Mouse (Mus musculus) megakaryocyte progenitor cell, adult 5-6 weeks (primary cell): ENCODE results near the gene Cnpy2. TPM values are rescaled to one million over a fixed set of nuclear protein-coding genes. Genes with fewer than 3 reads are reported as not detected.

Experiments used
- ATAC-seq: replicated peaks from 2 replicates; pipeline ENCODE4 v1.8.0; 2016; ENCODE audit warnings: mild to moderate bottlenecking, moderate TSS enrichment, inconsistent platforms; ENCODE audit not compliant: poor library complexity
- total RNA-seq, 2 experiments: library from RNA; stranded (forward) in 1 of 2; stranded (reverse) in 1 of 2; fragments of 157-497, 149-512 nt in 1 of 2; fragments of 200-1000 nt in 1 of 2; gene quantifications; 2 replicates each; pipeline versions ENCODE4 v1.2.3 to v1.2.4; 2015 to 2017

Cnpy2 gene
- total RNA-seq, 2 experiments from 2014 or later: 132 to 152 TPM

- peak; percentile 57 for ATAC-seq
These were observed 40.3 kb downstream of the Cnpy2 start for GRCm38 (mm10) chr10:128362568-128362967.

DNA sequence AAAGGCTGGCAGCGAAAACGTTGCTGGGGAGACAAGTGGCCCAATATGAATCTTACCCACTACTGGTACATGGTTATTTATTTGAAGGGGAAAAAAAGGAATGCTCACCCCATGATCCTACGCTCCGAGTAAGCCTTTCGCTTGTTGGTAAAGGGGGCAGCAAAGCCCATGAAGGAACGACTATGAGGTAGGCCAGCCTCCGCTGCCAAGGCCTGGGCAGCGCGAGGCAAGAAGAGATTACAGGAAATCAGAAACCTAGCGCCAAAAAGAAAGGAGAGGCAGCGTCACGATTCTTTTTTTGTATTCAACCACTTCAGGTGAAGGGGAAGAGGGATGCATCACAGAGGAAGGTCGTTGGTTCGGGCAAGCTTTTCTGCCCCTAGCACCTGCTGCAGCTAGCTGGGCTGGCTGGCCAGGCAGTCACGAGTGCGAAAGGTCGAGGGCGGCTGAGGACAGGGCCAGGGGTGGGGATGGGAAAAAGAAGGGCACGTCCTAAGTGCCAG is 45.7 kb downstream of the Cnpy2 start:
- ATAC-seq: no peak

GRCm38 (mm10) chr10:128368402-128369217 is 46.4 kb downstream of the Cnpy2 start, which contains the start of gene Coq10a:
TSS of gene Coq10a (minus strand) at chr10:128368997.
- ATAC-seq: peak; percentile 76

- no peak for ATAC-seq
These were observed 46.9 kb downstream of the Cnpy2 start for GRCm38 (mm10) chr10:128369218-128369543.

- no peak for ATAC-seq
These were observed 47.3 kb downstream of the Cnpy2 start for GRCm38 (mm10) chr10:128369599-128369998.

DNA sequence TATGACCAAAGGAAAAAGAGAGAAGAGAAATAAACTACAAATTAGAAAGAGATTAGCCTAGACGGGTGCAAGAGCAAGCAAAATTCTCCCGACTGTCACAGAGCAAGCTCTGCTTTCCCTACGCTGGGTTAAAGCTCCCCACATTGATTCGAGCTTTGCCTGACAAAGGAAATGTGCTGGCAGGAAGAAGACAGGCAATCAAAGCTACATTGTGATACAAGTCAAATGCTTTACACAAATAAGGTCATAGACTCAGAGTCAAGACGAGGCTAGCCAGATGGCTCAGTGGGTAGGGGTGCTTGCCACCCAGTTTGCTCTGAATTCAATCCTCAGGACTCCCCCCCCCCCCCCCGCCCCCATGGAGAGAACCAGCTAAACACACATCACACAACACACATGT is 47.8 kb downstream of the Cnpy2 start:
- no peak for ATAC-seq

GRCm38 (mm10) chr10:128370601-128371000 is 48.3 kb downstream of the Cnpy2 start:
- ATAC-seq: no peak

DNA sequence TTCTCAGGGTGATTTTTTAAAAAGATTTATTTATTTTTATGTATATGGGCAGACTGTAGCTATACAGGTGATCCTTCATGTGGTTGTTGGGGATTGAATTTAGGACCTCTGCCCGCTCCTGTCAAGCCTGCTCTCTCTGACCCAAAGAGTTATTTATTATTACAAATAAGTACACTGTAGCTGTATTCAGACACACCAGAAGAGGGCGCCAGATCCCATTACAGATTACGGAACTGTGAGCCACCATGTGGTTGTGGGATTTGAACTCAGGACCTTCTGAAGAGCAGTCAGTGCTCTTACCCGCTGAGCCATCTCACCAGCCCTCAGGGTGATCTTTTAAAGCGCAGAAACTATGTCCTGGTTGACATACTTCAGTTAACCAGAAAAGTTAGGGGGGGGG is 49.9 kb downstream of the Cnpy2 start:
- no peak for ATAC-seq

DNA sequence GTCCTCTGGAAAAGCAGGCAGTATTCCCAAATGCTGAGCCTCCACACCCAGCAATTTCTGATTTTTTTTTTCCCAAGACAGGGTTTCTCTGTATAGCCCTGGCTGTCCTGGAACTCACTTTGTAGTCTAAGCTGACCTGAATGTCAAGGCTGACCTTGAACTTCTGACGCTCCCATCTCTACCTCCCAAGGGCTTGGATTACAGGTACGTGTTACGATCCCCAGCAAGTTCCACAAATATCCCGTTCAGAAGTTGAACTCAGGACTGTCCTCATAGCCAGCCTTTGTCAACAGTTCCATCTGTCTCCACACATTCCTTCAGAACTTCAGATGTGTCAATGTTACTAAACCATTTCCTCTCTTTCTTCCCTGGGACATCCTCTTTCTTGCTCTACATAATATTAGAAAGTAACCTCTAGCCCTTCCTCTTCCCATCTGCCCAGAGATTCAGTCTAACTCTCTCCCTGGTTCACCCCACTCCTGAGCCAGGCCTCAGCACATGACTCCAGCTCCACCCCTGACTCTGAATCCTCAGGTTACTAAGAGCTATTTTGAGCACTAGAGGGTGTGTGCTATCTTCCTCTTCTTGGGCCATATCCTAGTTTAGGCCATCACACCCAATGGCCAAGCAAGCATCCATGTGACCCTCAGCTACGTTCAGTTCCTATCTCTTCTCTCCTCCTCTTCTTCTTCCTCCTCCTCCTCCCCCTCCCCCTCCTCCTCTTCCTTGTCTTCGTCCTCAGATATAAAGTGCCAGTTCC is 50.9 kb downstream of the Cnpy2 start:
- peak; percentile 47 for ATAC-seq

- ATAC-seq: peak; percentile 40
These were observed 52.1 kb downstream of the Cnpy2 start for GRCm38 (mm10) chr10:128374393-128374792.

DNA sequence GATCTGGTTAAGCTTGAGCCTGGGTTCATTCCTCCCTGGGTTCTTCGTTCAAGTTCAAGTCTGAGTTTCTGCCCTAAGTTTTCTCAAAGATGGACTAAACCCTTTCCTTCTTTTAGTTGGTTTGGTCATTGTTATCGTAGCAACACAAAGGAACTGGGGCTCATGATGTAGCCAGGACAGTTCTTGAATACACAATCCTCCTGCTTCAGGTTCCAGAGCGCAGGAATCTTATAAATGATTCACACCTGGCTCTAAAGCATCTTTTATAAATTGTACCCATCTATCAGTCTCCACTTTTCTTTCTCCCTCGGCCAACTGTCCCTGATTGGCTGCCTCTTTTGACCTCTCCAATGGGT is 53.8 kb downstream of the Cnpy2 start:
- ATAC-seq: no peak

- ATAC-seq: peak; percentile 62
These were observed 54.4 kb downstream of the Cnpy2 start, which contains the start of gene Ankrd52 for GRCm38 (mm10) chr10:128376455-128377211. TSS of gene Ankrd52 (plus strand) at chr10:128377115.

Other genes starting within 250 kb of the Cnpy2 start
- 1,546 and 1,583 TPM in 2 replicates for gene Atp5b, start 239.2 kb upstream of the Cnpy2 start, total RNA-seq (2015)
- 2,698 and 2,700 TPM in 2 replicates for gene Atp5b, start 239.2 kb upstream of the Cnpy2 start, total RNA-seq (2017)
- gene Baz2a, start 230.9 kb upstream of the Cnpy2 start, total RNA-seq (2015): 35.5 and 40.3 TPM in 2 replicates
- 13.2 and 15.0 TPM in 2 replicates for gene Baz2a, start 230.9 kb upstream of the Cnpy2 start, total RNA-seq (2017)
- 9.3 and 13.7 TPM in 2 replicates for gene Rbms2, start 142.2 kb upstream of the Cnpy2 start, total RNA-seq (2015)
- gene Rbms2, start 142.2 kb upstream of the Cnpy2 start, total RNA-seq (2017): 2.5 and 7.2 TPM in 2 replicates
- gene Gls2, start 128.0 kb upstream of the Cnpy2 start, total RNA-seq (2015): 1.2 and 1.4 TPM in 2 replicates
- 0.67 and 3.6 TPM in 2 replicates for gene Gls2, start 128.0 kb upstream of the Cnpy2 start, total RNA-seq (2017)
- gene Spryd4, start 110.7 kb upstream of the Cnpy2 start, total RNA-seq (2015): 16.1 and 20.4 TPM in 2 replicates
- gene Spryd4, start 110.7 kb upstream of the Cnpy2 start, total RNA-seq (2017): 15.6 and 20.0 TPM in 2 replicates
- gene Mip, start 96.6 kb upstream of the Cnpy2 start, total RNA-seq (2015): 0.22 and 0.32 TPM in 2 replicates
- gene Mip, start 96.6 kb upstream of the Cnpy2 start, total RNA-seq (2017): 0.10 and 0.29 TPM in 2 replicates
- gene Timeless, start 90.4 kb upstream of the Cnpy2 start, total RNA-seq (2015): 23.7 and 33.8 TPM in 2 replicates
- 70.4 and 86.5 TPM in 2 replicates for gene Timeless, start 90.4 kb upstream of the Cnpy2 start, total RNA-seq (2017)
- gene Apon, start 68.4 kb upstream of the Cnpy2 start, total RNA-seq (2015): 0.10 TPM in 1 of 2 replicates, not detected in the other
- gene Apon, start 68.4 kb upstream of the Cnpy2 start, total RNA-seq (2017): 0.08 and 0.20 TPM in 2 replicates
- gene Apof, start 53.8 kb upstream of the Cnpy2 start, total RNA-seq (2015): not detected in 2 replicates
- gene Apof, start 53.8 kb upstream of the Cnpy2 start, total RNA-seq (2017): not detected in 2 replicates
- 9.6 and 9.8 TPM in 2 replicates for gene Stat2, start 51.9 kb upstream of the Cnpy2 start, total RNA-seq (2015)
- gene Stat2, start 51.9 kb upstream of the Cnpy2 start, total RNA-seq (2017): 6.8 and 8.6 TPM in 2 replicates
- 0.22 and 0.27 TPM in 2 replicates for gene Il23a, start 23.7 kb upstream of the Cnpy2 start, total RNA-seq (2015)
- gene Il23a, start 23.7 kb upstream of the Cnpy2 start, total RNA-seq (2017): 0.25 TPM in 1 of 2 replicates, not detected in the other
- 16.4 and 17.4 TPM in 2 replicates for gene Pan2, start 19.1 kb upstream of the Cnpy2 start, total RNA-seq (2015)
- gene Pan2, start 19.1 kb upstream of the Cnpy2 start, total RNA-seq (2017): 12.1 and 12.2 TPM in 2 replicates
- 172 and 181 TPM in 2 replicates for gene Cs, start 15.3 kb downstream of the Cnpy2 start, total RNA-seq (2015)
- gene Cs, start 15.3 kb downstream of the Cnpy2 start, total RNA-seq (2017): 106 and 108 TPM in 2 replicates
- gene Coq10a, start 46.5 kb downstream of the Cnpy2 start, total RNA-seq (2015): 13.8 and 17.6 TPM in 2 replicates
- gene Coq10a, start 46.5 kb downstream of the Cnpy2 start, total RNA-seq (2017): 8.8 and 9.4 TPM in 2 replicates
- gene Ankrd52, start 54.7 kb downstream of the Cnpy2 start, total RNA-seq (2015): 48.6 and 48.9 TPM in 2 replicates
- gene Ankrd52, start 54.7 kb downstream of the Cnpy2 start, total RNA-seq (2017): 9.0 and 11.6 TPM in 2 replicates
- gene Slc39a5, start 78.8 kb downstream of the Cnpy2 start, total RNA-seq (2015): not detected in 2 replicates
- not detected in 2 replicates for gene Slc39a5, start 78.8 kb downstream of the Cnpy2 start, total RNA-seq (2017)
- 79.4 and 105 TPM in 2 replicates for gene Nabp2, start 89.0 kb downstream of the Cnpy2 start, total RNA-seq (2015)
- 68.8 and 72.2 TPM in 2 replicates for gene Nabp2, start 89.0 kb downstream of the Cnpy2 start, total RNA-seq (2017)
- gene Rnf41, start 89.2 kb downstream of the Cnpy2 start, total RNA-seq (2015): 15.7 and 20.9 TPM in 2 replicates
- gene Rnf41, start 89.2 kb downstream of the Cnpy2 start, total RNA-seq (2017): 20.1 and 21.0 TPM in 2 replicates
- gene Smarcc2, start 136.8 kb downstream of the Cnpy2 start, total RNA-seq (2015): 70.4 and 74.5 TPM in 2 replicates
- 52.8 and 66.9 TPM in 2 replicates for gene Smarcc2, start 136.8 kb downstream of the Cnpy2 start, total RNA-seq (2017)
- gene Myl6, start 171.7 kb downstream of the Cnpy2 start, total RNA-seq (2015): 760 and 847 TPM in 2 replicates
- 1,168 and 1,230 TPM in 2 replicates for gene Myl6, start 171.7 kb downstream of the Cnpy2 start, total RNA-seq (2017)
- gene Myl6b, start 176.2 kb downstream of the Cnpy2 start, total RNA-seq (2015): 7.6 and 7.8 TPM in 2 replicates
- 0.64 and 1.7 TPM in 2 replicates for gene Myl6b, start 176.2 kb downstream of the Cnpy2 start, total RNA-seq (2017)
- gene Esyt1, start 203.4 kb downstream of the Cnpy2 start, total RNA-seq (2015): 41.2 and 48.4 TPM in 2 replicates
- 77.6 and 85.1 TPM in 2 replicates for gene Esyt1, start 203.4 kb downstream of the Cnpy2 start, total RNA-seq (2017)
- 5.9 and 6.7 TPM in 2 replicates for gene Zc3h10, start 225.3 kb downstream of the Cnpy2 start, total RNA-seq (2015)
- gene Zc3h10, start 225.3 kb downstream of the Cnpy2 start, total RNA-seq (2017): 10.2 and 13.3 TPM in 2 replicates
- gene Rpl41, start 226.8 kb downstream of the Cnpy2 start, total RNA-seq (2015): 3,654 and 3,864 TPM in 2 replicates
- gene Rpl41, start 226.8 kb downstream of the Cnpy2 start, total RNA-seq (2017): 3,114 and 3,805 TPM in 2 replicates
- 504 and 526 TPM in 2 replicates for gene Pa2g4, start 243.5 kb downstream of the Cnpy2 start, total RNA-seq (2015)
- 351 and 437 TPM in 2 replicates for gene Pa2g4, start 243.5 kb downstream of the Cnpy2 start, total RNA-seq (2017)